Mouse (Mus musculus) spleen, postnatal 14 days (tissue): ENCODE results near the gene Mast1.
A peak's percentile ranks its signal among the peaks of the same experiment; 100 is the strongest.

Source experiments
- DNase-seq, 2 experiments: peaks; one replicate each; pipeline ENCODE4 v3.0.0; 2021 to 2022; ENCODE audit warnings: low spot score in 2 of 2

Mast1 gene

GRCm38 (mm10) chr8:84944478-84945160, 7.5 kb upstream of the Mast1 start:
- no peak for DNase-seq

- DNase-seq: no peak
These were observed 6.5 kb upstream of the Mast1 start for GRCm38 (mm10) chr8:84943699-84944098.

GRCm38 (mm10) chr8:84937620-84938485, 694 bp upstream of the Mast1 start:
- no peak for DNase-seq

GRCm38 (mm10) chr8:84936041-84936961, 858 bp downstream of the Mast1 start:
- no peak for DNase-seq

- no peak for DNase-seq
These were observed 1.7 kb downstream of the Mast1 start for GRCm38 (mm10) chr8:84935489-84935888.

GRCm38 (mm10) chr8:84934860-84935259, 2.3 kb downstream of the Mast1 start:
- no peak for DNase-seq

GRCm38 (mm10) chr8:84933767-84934559, 3.2 kb downstream of the Mast1 start:
- DNase-seq: no peak

GRCm38 (mm10) chr8:84930582-84930981, 6.6 kb downstream of the Mast1 start:
- DNase-seq: no peak

GRCm38 (mm10) chr8:84928456-84929306, 8.5 kb downstream of the Mast1 start:
- peak; percentile 43 to 60 for DNase-seq

GRCm38 (mm10) chr8:84927513-84927912, 9.6 kb downstream of the Mast1 start:
- DNase-seq: no peak

GRCm38 (mm10) chr8:84925557-84925956, 11.6 kb downstream of the Mast1 start:
- no peak for DNase-seq

GRCm38 (mm10) chr8:84921596-84921995, 15.6 kb downstream of the Mast1 start:
- DNase-seq: no peak

- DNase-seq: no peak
These were observed 18.5 kb downstream of the Mast1 start for GRCm38 (mm10) chr8:84918646-84919045.

- DNase-seq: no peak
These were observed 19.4 kb downstream of the Mast1 start for GRCm38 (mm10) chr8:84917781-84918180.

- no peak for DNase-seq
These were observed 21.9 kb downstream of the Mast1 start for GRCm38 (mm10) chr8:84915269-84915668.

- DNase-seq: peak in 1 of 2 experiments; percentile 50
These were observed 23.2 kb downstream of the Mast1 start for GRCm38 (mm10) chr8:84913960-84914359.

GRCm38 (mm10) chr8:84913502-84913900, 23.7 kb downstream of the Mast1 start:
- no peak for DNase-seq

GRCm38 (mm10) chr8:84912895-84913501, 24.2 kb downstream of the Mast1 start:
- DNase-seq: peak; percentile 75 to 76

GRCm38 (mm10) chr8:84912391-84912790, 24.8 kb downstream of the Mast1 start:
- DNase-seq: no peak

GRCm38 (mm10) chr8:84911854-84912253, 25.3 kb downstream of the Mast1 start:
- no peak for DNase-seq
